Mouse (Mus musculus): ENCODE measurements at regions not wholly inside any gene's neighbourhood (a gene's known extent, or its start where the extent isn't known, plus 50 kb on each side); places are given as distances from the start of the nearest gene placed in this dataset.

GRCm38 (mm10) chr11:84676377-84677078 is 142.8 kb downstream of the Mrm1 start:
- TF ChIP-seq POLR2A (IDR thresholded peaks at IDR 0.05; ENCODE audit: insufficient read depth, low read depth, low read length): no peak
- TF ChIP-seq CTCF (IDR thresholded peaks at IDR 0.05; ENCODE audit: insufficient read depth, low read depth, low read length): no peak

Measured in olfactory bulb, adult 2 months (tissue).